Mouse (Mus musculus) heart, embryonic 16.5 days (tissue): ENCODE measurements around the gene Abcc1. TPM values are rescaled to one million over a fixed set of nuclear protein-coding genes. Genes with fewer than 3 reads are reported as not detected.
A peak's percentile ranks its signal among the peaks of the same experiment; 100 is the strongest.

Experiments used
- ATAC-seq: fragments of 200-750 bp; cut with Nextera tagmentation; replicated peaks from 2 replicates; pipeline ENCODE4 v1.8.0; 2017; ENCODE audit warnings: moderate number of reproducible peaks; ENCODE audit not compliant: insufficient read depth, low FRiP score; ENCODE audit errors: extremely low read depth
- H3K27ac ChIP-seq: fragments of 300-500 bp; sonication (generic); 2 replicates; pipeline ENCODE4 v1.5.1; 2014; ENCODE audit warnings: mild to moderate bottlenecking, low read length, control low read depth, moderate library complexity
- H3K27me3 ChIP-seq: fragments of 300-500 bp; sonication (generic); 2 replicates; pipeline ENCODE4 v1.6.1; 2014; ENCODE audit warnings: low read length, mixed read lengths; ENCODE audit not compliant: control insufficient read depth, insufficient read depth
- H3K36me3 ChIP-seq: fragments of 300-500 bp; sonication (generic); 2 replicates; pipeline ENCODE4 v1.6.1; 2014; ENCODE audit not compliant: control insufficient read depth, insufficient read depth
- H3K4me1 ChIP-seq: fragments of 300-500 bp; sonication (generic); 2 replicates; pipeline ENCODE4 v1.6.1; 2014; ENCODE audit warnings: low read length, mixed read lengths; ENCODE audit not compliant: control insufficient read depth, insufficient read depth
- H3K4me2 ChIP-seq: fragments of 300-500 bp; sonication (generic); 2 replicates; pipeline ENCODE4 v1.6.1; 2014; ENCODE audit warnings: low read depth, mild to moderate bottlenecking, control low read depth, low read length
- H3K4me3 ChIP-seq: fragments of 300-500 bp; sonication (generic); 2 replicates; pipeline ENCODE4 v1.5.1; 2014; ENCODE audit warnings: mild to moderate bottlenecking, control low read depth, low read length
- H3K9ac ChIP-seq: fragments of 300-500 bp; sonication (generic); 2 replicates; pipeline ENCODE4 v1.6.1; 2014; ENCODE audit warnings: low read length, control low read depth
- H3K9me3 ChIP-seq: fragments of 300-500 bp; sonication (generic); replicated peaks from 2 replicates; pipeline ENCODE4 v1.6.1; 2016; ENCODE audit warnings: low read length; ENCODE audit not compliant: control insufficient read depth
- whole genome bisulfite sequencing: fragments of 180-500 bp; shearing (Covaris S2); extraction: QIAGEN DNeasy Blood & Tissue Kit; methylation state at CpG from one replicate; pipeline ENCODE4 v1.1.7; 2014; 5-methylcytosine and 5-hydroxymethylcytosine counted together
- polyA plus RNA-seq: library from polyadenylated mRNA; unstranded; fragments of >200 nt; fragmentation: Nextera tagmentation; extraction: Ambion mirVana; gene quantifications from 2 replicates; pipeline ENCODE4 v1.2.1, GENCODE M21; 2015

The Abcc1 gene
- polyA plus RNA-seq, 1 experiment from 2014 or later, result 4.3 TPM

DNA sequence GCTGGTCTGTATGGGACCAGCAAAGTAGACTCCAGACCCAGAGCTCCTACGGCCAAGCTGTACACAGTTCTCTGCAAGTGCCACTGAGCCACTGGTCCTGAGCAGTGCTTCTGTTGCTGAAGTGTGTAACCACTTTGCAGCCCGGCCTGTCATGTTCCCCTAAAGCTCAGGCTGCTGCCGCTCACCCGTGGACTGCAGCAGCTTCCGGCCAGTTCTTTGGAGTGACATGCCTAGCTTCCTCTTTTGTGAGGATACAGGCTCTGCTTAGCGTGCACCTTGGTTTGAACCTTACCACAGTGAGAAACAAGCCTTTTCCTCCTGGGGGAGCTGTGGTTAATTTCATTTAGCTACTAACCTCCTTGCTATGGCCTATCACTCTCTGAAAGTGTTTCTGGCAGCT is 77.7 kb downstream of the Abcc1 start:
- no peak overlapping the region for H3K4me2 ChIP-seq
- WGBS, result 83% methylated on average over 6 of the region's 6 CpGs
- H3K4me1 ChIP-seq, result peaks cover 3% of the 10 kb centered on the region
- H3K36me3 ChIP-seq, result no peaks in the 10 kb centered on the region
- no peak overlapping the region for H3K27ac ChIP-seq
- no peak overlapping the region for H3K4me3 ChIP-seq
- H3K9me3 ChIP-seq, result no peaks in the 10 kb centered on the region
- ATAC-seq, result no peak
- no peak overlapping the region for H3K9ac ChIP-seq
- H3K27me3 ChIP-seq, result no peaks in the 10 kb centered on the region

DNA sequence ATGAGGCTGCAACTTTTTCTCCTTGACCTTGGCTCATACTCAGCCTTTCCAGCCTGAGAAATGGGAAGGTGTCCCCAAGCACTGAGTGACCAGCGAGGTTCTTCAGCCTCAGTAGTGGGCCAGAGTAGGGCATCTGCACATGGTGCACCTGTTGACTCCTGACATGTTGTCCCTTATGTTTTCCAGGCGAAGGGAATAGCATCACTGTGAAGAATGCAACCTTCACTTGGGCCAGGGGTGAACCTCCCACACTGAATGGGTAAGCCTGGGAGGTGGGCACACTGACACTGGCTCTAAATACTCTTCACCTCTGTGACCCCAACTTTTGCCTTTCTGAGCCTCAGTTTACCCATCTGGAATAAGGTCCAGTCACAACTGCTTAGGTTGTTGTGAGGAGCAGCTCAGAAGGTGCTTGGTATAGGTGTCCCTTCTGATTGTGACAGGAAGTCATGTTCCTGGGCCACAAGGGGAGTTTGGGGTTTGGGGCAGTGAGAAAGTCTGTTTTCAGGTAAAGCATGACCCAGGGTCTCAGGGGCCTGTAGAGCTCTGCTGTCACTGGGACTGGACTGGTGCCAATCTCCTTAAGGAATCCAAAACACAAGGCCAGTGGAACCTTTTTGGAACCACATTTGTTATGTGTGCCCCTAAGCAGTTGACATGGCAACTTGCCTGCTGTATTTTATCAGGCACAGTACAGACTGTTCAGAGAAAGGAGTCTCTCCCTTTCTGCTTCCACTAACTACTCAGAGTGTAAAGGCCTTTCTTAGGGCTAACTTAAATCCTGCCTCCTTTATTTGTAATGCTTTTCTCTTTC is 78.7 kb downstream of the Abcc1 start:
- no peak for ATAC-seq
- H3K4me3 ChIP-seq, result no peak overlapping the region
- no peaks in the 10 kb centered on the region for H3K36me3 ChIP-seq
- H3K27me3 ChIP-seq, result no peaks in the 10 kb centered on the region
- WGBS, result 80% methylated on average over 2 of the region's 2 CpGs
- no peak overlapping the region for H3K4me2 ChIP-seq
- no peaks in the 10 kb centered on the region for H3K9me3 ChIP-seq
- H3K4me1 ChIP-seq, result peaks cover 11% of the 10 kb centered on the region
- no peak overlapping the region for H3K27ac ChIP-seq
- no peak overlapping the region for H3K9ac ChIP-seq

DNA sequence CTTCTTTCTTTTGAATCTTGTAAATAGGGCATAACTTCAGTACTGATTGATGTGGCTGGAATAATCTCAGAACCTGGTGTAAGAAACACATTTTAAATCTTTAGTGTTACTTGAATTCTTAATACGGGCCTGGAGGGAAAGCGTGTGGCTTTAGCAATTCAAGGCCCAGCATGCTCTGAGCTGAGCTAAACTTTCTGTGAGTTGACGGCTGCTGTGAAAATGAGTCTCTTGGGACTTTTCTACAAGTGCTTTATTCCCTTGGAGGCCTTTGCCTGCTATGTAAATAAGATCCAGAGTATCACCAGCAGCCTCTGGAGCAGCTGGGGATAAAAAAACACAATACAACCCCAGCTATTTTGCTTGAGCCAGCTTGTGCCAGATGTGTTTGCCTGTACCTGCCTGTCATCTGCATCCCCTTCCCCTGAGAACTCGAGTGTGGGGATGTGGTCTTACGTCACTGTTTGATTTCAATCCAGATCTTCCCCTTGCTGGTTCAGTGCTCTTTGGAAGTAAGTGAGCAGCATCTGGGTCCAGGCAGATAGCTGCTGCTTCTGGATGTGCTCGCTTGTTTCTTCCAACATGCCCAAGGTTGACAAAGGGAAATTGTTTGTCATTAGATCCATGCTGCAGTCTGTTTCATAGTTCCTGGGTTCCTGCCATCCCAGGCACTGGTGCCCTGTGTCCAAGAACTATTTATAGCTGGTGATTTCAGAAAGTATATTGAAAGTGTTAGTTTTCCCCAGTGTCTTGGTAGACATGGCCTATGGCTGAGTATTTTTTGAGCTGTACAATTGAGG is 82.9 kb downstream of the Abcc1 start:
- no peak overlapping the region for H3K4me2 ChIP-seq
- WGBS, result 61% methylated on average over 6 of the region's 6 CpGs
- H3K9me3 ChIP-seq, result no peaks in the 10 kb centered on the region
- no peaks in the 10 kb centered on the region for H3K27me3 ChIP-seq
- H3K27ac ChIP-seq, result peak overlapping the region; percentile 57
- H3K4me3 ChIP-seq, result no peak overlapping the region
- H3K36me3 ChIP-seq, result no peaks in the 10 kb centered on the region
- ATAC-seq, result peak; percentile 74
- peaks cover 13% of the 10 kb centered on the region for H3K4me1 ChIP-seq
- H3K9ac ChIP-seq, result no peak overlapping the region

DNA sequence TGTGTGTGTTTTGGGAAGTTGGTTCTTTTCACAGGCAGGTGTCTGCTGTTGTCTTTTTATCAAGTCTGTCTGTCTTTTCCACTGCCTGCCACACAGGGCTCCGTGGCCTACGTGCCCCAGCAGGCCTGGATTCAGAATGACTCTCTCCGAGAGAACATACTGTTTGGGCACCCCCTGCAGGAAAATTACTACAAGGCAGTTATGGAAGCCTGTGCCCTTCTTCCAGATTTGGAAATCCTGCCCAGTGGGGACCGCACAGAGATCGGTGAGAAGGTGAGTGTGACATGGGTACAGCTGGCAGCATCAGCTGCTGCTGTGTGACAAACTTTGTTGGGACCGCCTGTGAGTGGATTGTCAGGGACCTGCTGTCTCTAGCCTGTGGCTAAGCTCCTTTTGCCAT is 83.8 kb downstream of the Abcc1 start:
- Histone ChIP-seq H3K9me3 (no peaks in the 10 kb centered on the region), H3K4me3 (no peak overlapping the region), H3K36me3 (no peaks in the 10 kb centered on the region), H3K27me3 (no peaks in the 10 kb centered on the region), H3K4me2 (no peak overlapping the region), H3K9ac (no peak overlapping the region; the same call in 1 of the 2 replicates), H3K27ac (peak overlapping the region; percentile 33), H3K4me1 (peaks cover 13% of the 10 kb centered on the region)
- WGBS, result 67% methylated on average over 6 of the region's 6 CpGs
- ATAC-seq, result peak; percentile 59

DNA sequence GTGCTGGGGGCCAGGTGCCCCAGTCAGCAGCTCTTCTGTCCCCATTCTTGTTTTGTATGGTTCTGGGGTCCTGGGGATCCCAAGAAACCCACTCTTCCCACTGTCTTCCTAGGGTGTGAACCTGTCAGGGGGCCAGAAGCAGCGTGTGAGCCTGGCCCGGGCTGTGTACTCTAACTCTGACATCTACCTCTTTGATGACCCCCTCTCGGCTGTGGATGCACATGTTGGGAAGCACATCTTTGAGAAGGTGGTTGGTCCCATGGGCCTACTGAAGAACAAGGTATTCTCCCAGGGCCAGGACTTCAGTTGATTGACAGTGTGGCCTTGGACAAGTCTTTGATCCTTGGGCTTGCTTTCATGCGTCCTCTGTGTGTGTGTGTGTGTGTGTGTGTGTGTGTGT is 86.0 kb downstream of the Abcc1 start:
- WGBS, result 88% methylated on average over 4 of the region's 4 CpGs
- Histone ChIP-seq H3K27me3 (no peaks in the 10 kb centered on the region), H3K36me3 (no peaks in the 10 kb centered on the region), H3K9ac (no peak overlapping the region), H3K4me2 (no peak overlapping the region), H3K27ac (no peak overlapping the region), H3K9me3 (no peaks in the 10 kb centered on the region), H3K4me1 (peaks cover 13% of the 10 kb centered on the region), H3K4me3 (no peak overlapping the region)
- ATAC-seq, result no peak

DNA sequence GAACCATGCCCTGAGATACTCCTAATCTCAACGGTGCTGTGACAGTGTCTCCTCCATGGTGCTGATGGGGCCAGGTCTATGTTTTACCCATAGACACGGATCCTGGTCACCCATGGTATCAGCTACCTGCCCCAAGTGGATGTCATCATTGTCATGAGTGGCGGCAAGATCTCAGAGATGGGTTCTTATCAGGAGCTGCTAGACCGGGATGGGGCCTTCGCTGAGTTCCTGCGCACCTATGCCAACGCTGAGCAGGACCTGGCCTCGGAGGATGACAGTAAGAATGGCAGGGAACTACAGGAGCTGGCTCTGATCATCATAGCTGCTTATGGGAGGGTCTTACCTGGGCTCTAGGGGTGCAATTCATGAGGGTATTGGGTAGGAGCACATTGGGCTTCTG is 86.9 kb downstream of the Abcc1 start:
- Histone ChIP-seq H3K27me3 (no peaks in the 10 kb centered on the region), H3K27ac (no peak overlapping the region), H3K9me3 (no peaks in the 10 kb centered on the region), H3K4me1 (peaks cover 13% of the 10 kb centered on the region), H3K4me2 (no peak overlapping the region), H3K4me3 (no peak overlapping the region), H3K9ac (no peak overlapping the region), H3K36me3 (no peaks in the 10 kb centered on the region)
- ATAC-seq, result no peak
- 87% methylated on average over 8 of the region's 8 CpGs for WGBS

DNA sequence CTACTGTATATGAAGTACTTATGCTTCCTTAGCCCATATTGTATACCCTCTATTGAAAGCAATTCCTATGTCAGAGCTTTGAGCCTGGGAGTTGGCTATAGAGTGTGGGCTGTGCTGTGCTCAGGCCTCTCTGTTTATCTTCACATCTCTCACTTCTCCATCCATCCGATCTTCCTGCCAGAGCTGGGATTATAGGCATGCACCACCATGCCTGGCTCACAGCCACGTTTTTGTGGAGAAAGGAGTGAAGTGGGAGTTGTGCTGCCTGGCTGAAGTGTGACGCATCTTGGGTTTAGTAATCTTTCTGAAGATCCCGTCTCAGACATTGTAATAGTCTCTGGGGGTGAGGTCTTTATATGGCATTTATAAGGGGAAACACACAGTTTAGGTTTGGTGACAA is 88.5 kb downstream of the Abcc1 start:
- Histone ChIP-seq H3K9me3 (no peaks in the 10 kb centered on the region), H3K4me2 (no peak overlapping the region), H3K9ac (no peak overlapping the region), H3K4me1 (peaks cover 3% of the 10 kb centered on the region; the same call in 1 of the 2 replicates), H3K4me3 (no peak overlapping the region), H3K27ac (no peak overlapping the region), H3K36me3 (no peaks in the 10 kb centered on the region), H3K27me3 (no peaks in the 10 kb centered on the region)
- WGBS, result 69% methylated on average over 4 of the region's 4 CpGs
- ATAC-seq, result no peak

DNA sequence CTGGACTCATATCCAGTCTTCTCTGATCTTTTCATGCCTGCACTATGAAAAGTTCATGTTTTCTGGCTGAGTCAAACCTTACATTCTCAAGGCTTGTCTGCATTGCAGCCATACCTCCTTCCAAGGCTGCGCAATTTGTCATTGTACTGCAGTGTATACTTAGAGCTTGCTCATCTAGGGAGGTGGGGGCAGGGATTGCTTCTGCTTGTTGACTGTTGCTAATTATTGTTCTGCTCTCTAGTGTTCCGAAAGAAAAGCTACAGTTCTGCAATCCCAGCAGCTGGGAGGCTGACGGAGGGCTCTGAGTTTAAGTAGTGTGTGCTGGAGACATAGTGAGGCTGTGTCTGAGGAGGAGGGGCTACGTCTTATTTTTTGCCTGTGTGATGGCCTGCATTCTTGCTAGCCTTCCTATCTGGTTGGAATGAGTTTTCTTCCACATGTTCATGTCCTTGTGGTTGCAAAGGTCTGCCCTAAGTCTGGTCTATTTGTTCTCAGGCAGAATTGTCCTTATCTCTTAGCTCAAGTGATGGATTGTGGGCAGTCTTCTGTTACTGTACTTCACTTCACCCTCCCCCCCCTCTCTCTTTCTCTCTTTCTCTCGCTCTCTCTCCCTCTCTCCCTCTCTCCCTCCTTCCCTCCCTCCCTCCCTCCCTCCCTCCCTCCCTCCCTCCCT is 90.2 kb downstream of the Abcc1 start:
- WGBS, result 51% methylated on average over 5 of the region's 5 CpGs
- Histone ChIP-seq H3K4me1 (no peaks in the 10 kb centered on the region), H3K4me2 (no peak overlapping the region), H3K27me3 (no peaks in the 10 kb centered on the region), H3K9me3 (no peaks in the 10 kb centered on the region), H3K27ac (no peak overlapping the region), H3K36me3 (no peaks in the 10 kb centered on the region), H3K9ac (no peak overlapping the region), H3K4me3 (no peak overlapping the region)
- ATAC-seq, result no peak

DNA sequence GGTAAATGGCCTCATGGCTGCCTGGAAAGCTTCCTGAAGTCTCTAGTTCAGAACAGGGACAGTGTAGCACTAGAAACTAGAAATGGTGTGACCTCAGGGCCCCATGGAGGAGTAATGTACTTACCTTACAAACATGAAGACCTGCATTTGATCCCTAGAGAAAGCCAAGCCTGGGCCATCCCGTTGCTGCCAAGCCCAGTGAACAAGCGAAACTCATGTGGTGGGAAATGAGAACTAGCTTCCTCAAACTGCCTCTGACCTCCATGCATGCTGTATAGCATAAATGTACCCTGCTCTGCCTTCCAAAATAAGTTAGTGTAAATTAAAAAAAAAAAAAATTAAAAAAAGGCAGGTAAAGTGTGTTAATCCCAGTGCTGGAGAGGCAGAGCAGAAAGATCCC is 101.2 kb downstream of the Abcc1 start:
- Histone ChIP-seq H3K9me3 (no peaks in the 10 kb centered on the region), H3K9ac (no peak overlapping the region), H3K27ac (no peak overlapping the region), H3K27me3 (no peaks in the 10 kb centered on the region), H3K4me2 (no peak overlapping the region), H3K4me1 (no peaks in the 10 kb centered on the region), H3K36me3 (no peaks in the 10 kb centered on the region), H3K4me3 (no peak overlapping the region)
- WGBS, result 91% methylated on average over 2 of the region's 2 CpGs
- no peak for ATAC-seq
